Mouse (Mus musculus) bone marrow macrophage, adult 2 months (primary cell): ENCODE data around the gene Mtg2.

Experiments
- CTCF ChIP-seq: IDR thresholded peaks from 2 replicates; pipeline ENCODE4 v1.5.1; 2012; ENCODE audit warnings: low read depth, mild to moderate bottlenecking, low read length, moderate library complexity
- POLR2A ChIP-seq: IDR thresholded peaks from 2 replicates; pipeline ENCODE4 v1.6.1; 2012; ENCODE audit warnings: mild to moderate bottlenecking, low read depth, low read length, borderline replicate concordance

DNA sequence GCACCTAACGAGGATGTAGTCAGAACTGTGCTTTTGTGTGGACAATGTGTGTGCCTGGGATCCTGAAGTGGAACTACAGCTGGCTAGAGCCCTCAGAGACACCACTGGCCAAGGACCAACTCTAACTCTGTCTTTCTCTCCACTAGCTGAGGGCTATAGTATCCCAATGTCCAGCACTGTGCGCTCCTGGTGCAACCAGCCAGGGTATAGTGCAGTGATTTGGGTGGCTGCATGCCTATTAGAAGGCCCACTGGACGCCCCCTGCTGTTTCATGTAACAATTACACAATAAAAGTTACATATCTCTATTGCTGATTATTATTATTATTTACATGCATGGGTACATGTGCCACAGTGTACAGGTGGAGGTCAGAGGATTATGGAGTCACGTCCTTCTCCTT, 25.1 kb upstream of the Mtg2 start:
- TF ChIP-seq POLR2A: no peak
- peak; percentile 45 for TF ChIP-seq CTCF
